Mouse (Mus musculus) left cerebral cortex, postnatal 14 days (tissue): ENCODE data around the gene Cd4. TPM values are rescaled to one million over a fixed set of nuclear protein-coding genes. Genes with fewer than 3 reads are reported as not detected.

ENCODE experiments used
- DNase-seq, 2 experiments: peaks; one replicate each; pipeline ENCODE4 v3.0.0; 2021 to 2022; ENCODE audit warnings: low spot score in 2 of 2, mixed read lengths in 1 of 2
- intact Hi-C: fragments of 180-260 bp; cut with DNase I; formaldehyde crosslinking; loops from one replicate; pipeline ENCODE4 v1.15.1; 2025
- total RNA-seq, 2 experiments: library from RNA; stranded (reverse); gene quantifications; 2 replicates each; pipeline ENCODE4 v1.2.3; 2021

The Cd4 gene
- total RNA-seq, 2 experiments from 2014 or later = 1.1 to 1.5 TPM

DNA sequence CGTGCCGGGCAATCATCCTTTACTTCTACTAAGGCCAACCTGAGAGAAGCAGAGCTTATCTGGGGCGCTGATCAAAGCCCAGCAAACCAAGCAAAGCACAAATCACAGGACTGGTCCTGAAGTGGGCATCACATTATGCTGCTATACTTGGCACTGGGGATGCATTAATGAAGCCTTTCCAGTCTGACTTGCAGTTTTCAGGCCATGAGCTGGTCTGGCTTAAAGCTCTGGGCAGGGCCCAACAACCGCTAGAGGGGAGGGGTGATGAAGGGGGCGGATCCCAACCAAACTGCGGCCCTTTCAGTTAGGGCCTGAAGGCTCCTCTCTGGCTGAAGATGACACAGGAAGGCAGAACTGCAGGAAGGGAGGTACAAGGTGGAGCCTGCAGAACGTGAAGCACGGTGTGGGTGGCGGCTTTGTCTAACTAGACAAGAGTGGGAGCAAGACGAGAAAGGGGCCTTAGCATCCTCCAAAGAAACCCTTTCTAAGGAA is 59.9 kb downstream of the Cd4 start:
- intact Hi-C loops = no loop called here
- DNase-seq = no peak

- intact Hi-C loops = no loop called here
- DNase-seq = no peak
These were observed 66.0 kb downstream of the Cd4 start for GRCm38 (mm10) chr6:124822049-124822448.

DNA sequence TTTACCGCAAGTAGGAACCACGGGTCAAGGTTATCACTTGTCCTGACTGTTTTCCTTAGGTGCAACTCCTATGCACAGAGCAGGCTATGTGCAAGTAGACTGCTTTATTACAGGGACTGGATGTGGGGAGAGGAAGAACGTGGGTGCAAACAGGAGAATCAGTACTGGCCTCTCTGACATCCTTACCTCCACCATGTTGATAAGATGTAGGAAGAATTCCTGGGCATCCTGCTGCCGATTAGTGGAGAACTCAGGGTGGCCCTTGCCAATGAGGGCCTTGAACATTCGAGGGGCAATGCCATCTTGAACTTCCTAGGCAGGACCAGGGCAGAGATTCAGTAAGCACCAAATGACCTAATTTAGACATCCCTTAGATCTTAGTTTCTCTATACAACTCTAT is 67.1 kb downstream of the Cd4 start:
- no peak for DNase-seq

GRCm38 (mm10) chr6:124817971-124818370 is 70.0 kb downstream of the Cd4 start:
- intact Hi-C loops = no loop called here
- DNase-seq = no peak

More for the DNA sequence above, 67.1 kb downstream of the Cd4 start:
- intact Hi-C loops = no loop called here

GRCm38 (mm10) chr6:124817563-124817962 is 70.5 kb downstream of the Cd4 start:
- DNase-seq = no peak
- intact Hi-C loops = no loop called here

GRCm38 (mm10) chr6:124817125-124817524 is 70.9 kb downstream of the Cd4 start:
- intact Hi-C loops = no loop called here
- no peak for DNase-seq

GRCm38 (mm10) chr6:124816611-124817010 is 71.4 kb downstream of the Cd4 start:
- intact Hi-C loops = no loop called here
- no peak for DNase-seq

GRCm38 (mm10) chr6:124814858-124815774 is 72.9 kb downstream of the Cd4 start:
- intact Hi-C loops = no loop called here

More at GRCm38 (mm10) chr6:124814858-124815774, 72.9 kb downstream of the Cd4 start:
- no peak for DNase-seq

Other genes starting within 250 kb of the Cd4 start
- gene Lpcat3, start 225.2 kb downstream of the Cd4 start, total RNA-seq = 10 to 100 TPM; 33.8 to 37.1 TPM
- gene Emg1, start 176.0 kb downstream of the Cd4 start, total RNA-seq = 10 to 100 TPM; 45.6 to 45.9 TPM
- 100 to 1,000 TPM; 133 to 144 TPM for gene Phb2, start 175.9 kb downstream of the Cd4 start, total RNA-seq
- gene Ptpn6, start 149.5 kb downstream of the Cd4 start, total RNA-seq = 1 to 10 TPM; 3.6 to 4.0 TPM
- gene Grcc10, start 146.8 kb downstream of the Cd4 start, total RNA-seq = 100 to 1,000 TPM; 294 to 301 TPM
- not detected for gene Gm45234, start 132.2 kb downstream of the Cd4 start, total RNA-seq
- 100 to 1,000 TPM; 147 to 166 TPM for gene Atn1, start 131.7 kb downstream of the Cd4 start, total RNA-seq
- 100 to 1,000 TPM; 719 to 758 TPM for gene Eno2, start 118.5 kb downstream of the Cd4 start, total RNA-seq
- under 1 TPM; 0.47 to 0.81 TPM for gene Lrrc23, start 108.5 kb downstream of the Cd4 start, total RNA-seq
- 1 to 10 TPM; 2.9 to 5.3 TPM for gene Spsb2, start 79.6 kb downstream of the Cd4 start, total RNA-seq
- gene Tpi1, start 73.9 kb downstream of the Cd4 start, total RNA-seq = 100 to 1,000 TPM; 629 to 634 TPM
- gene Usp5, start 58.7 kb downstream of the Cd4 start, total RNA-seq = 100 to 1,000 TPM; 178 to 184 TPM
- 1 to 10 TPM; 1.6 to 1.7 TPM for gene Cdca3, start 58.7 kb downstream of the Cd4 start, total RNA-seq
- gene Gnb3, start 47.9 kb downstream of the Cd4 start, total RNA-seq = not detected
- gene P3h3, start 30.5 kb downstream of the Cd4 start, total RNA-seq = 10 to 100 TPM; 25.9 to 32.9 TPM
- 100 to 1,000 TPM; 220 to 231 TPM for gene Gpr162, start 24.2 kb downstream of the Cd4 start, total RNA-seq
- gene Lag3, start 23.5 kb upstream of the Cd4 start, total RNA-seq = 1 to 10 TPM; 2.1 to 3.0 TPM
- 1,000 to 10,000 TPM; 1,161 to 1,212 TPM for gene Ptms, start 31.9 kb upstream of the Cd4 start, total RNA-seq
- 100 to 1,000 TPM; 670 to 685 TPM for gene Mlf2, start 43.2 kb upstream of the Cd4 start, total RNA-seq
- 100 to 1,000 TPM; 140 to 142 TPM for gene Cops7a, start 77.3 kb upstream of the Cd4 start, total RNA-seq
- 100 to 1,000 TPM; 130 to 142 TPM for gene Pianp, start 108.5 kb upstream of the Cd4 start, total RNA-seq
- 10 to 100 TPM; 41.7 to 42.6 TPM for gene Zfp384, start 120.9 kb upstream of the Cd4 start, total RNA-seq
- gene Ing4, start 151.5 kb upstream of the Cd4 start, total RNA-seq = 10 to 100 TPM; 60.8 to 61.1 TPM
- 1 to 10 TPM; 5.7 to 9.0 TPM for gene Acrbp, start 161.5 kb upstream of the Cd4 start, total RNA-seq
- gene Lpar5, start 179.7 kb upstream of the Cd4 start, total RNA-seq = under 1 TPM; 0.40 to 0.66 TPM
- 100 to 1,000 TPM; 157 TPM for gene Chd4, start 207.8 kb upstream of the Cd4 start, total RNA-seq
- gene Nop2, start 243.7 kb upstream of the Cd4 start, total RNA-seq = 10 to 100 TPM; 28.8 to 32.3 TPM